Mouse (Mus musculus) leukemia stem cell, adult 10-12 weeks (primary cell): ENCODE results near the gene 9430015G10Rik. TPM values are rescaled to one million over a fixed set of nuclear protein-coding genes. Genes with fewer than 3 reads are reported as not detected.

Source experiments
- polyA plus RNA-seq: library from polyadenylated mRNA; stranded (reverse); fragments of >175 nt; gene quantifications from 2 replicates; pipeline ENCODE4 v1.2.3, GENCODE M21; 2012; ENCODE audit warnings: low replicate concordance

The 9430015G10Rik gene
- 8.2 and 26.6 TPM in 2 replicates for polyA plus RNA-seq

GRCm38 (mm10) chr4:156109570-156110331 lies at the start of gene 9430015G10Rik:
TSS of gene 9430015G10Rik (plus strand) at chr4:156109982.

GRCm38 (mm10) chr4:156130436-156130835 lies 20.7 kb downstream of the 9430015G10Rik start, which contains the start of gene Rnf223:
TSS of gene Rnf223 (plus strand) at chr4:156130513.

Other genes with a start within 250 kb of the 9430015G10Rik start
- gene Tas1r3, start 246.6 kb upstream of the 9430015G10Rik start, polyA plus RNA-seq, result 0.08 TPM in 1 of 2 replicates, not detected in the other
- 2.0 and 2.6 TPM in 2 replicates for gene Cptp, start 240.5 kb upstream of the 9430015G10Rik start, polyA plus RNA-seq
- gene Ints11, start 240.4 kb upstream of the 9430015G10Rik start, polyA plus RNA-seq, result 16.3 and 20.4 TPM in 2 replicates
- 349 and 415 TPM in 2 replicates for gene Pusl1, start 218.2 kb upstream of the 9430015G10Rik start, polyA plus RNA-seq
- gene Acap3, start 218.2 kb upstream of the 9430015G10Rik start, polyA plus RNA-seq, result 59.5 and 63.0 TPM in 2 replicates
- 114 and 120 TPM in 2 replicates for gene Ube2j2, start 166.2 kb upstream of the 9430015G10Rik start, polyA plus RNA-seq
- gene C1qtnf12, start 147.7 kb upstream of the 9430015G10Rik start, polyA plus RNA-seq, result 122 and 138 TPM in 2 replicates
- gene B3galt6, start 117.3 kb upstream of the 9430015G10Rik start, polyA plus RNA-seq, result 3.2 and 4.0 TPM in 2 replicates
- gene Sdf4, start 117.1 kb upstream of the 9430015G10Rik start, polyA plus RNA-seq, result 40.5 and 45.3 TPM in 2 replicates
- 3.1 and 8.5 TPM in 2 replicates for gene Tnfrsf4, start 96.1 kb upstream of the 9430015G10Rik start, polyA plus RNA-seq
- 5.5 and 8.2 TPM in 2 replicates for gene Tnfrsf18, start 83.8 kb upstream of the 9430015G10Rik start, polyA plus RNA-seq
- gene Ttll10, start 50.6 kb upstream of the 9430015G10Rik start, polyA plus RNA-seq, result not detected in 2 replicates
- gene Rnf223, start 20.5 kb downstream of the 9430015G10Rik start, polyA plus RNA-seq, result 1.0 and 1.2 TPM in 2 replicates
- 28.6 and 35.7 TPM in 2 replicates for gene Agrn, start 87.5 kb downstream of the 9430015G10Rik start, polyA plus RNA-seq
- gene Isg15, start 90.8 kb downstream of the 9430015G10Rik start, polyA plus RNA-seq, result 23.8 and 56.3 TPM in 2 replicates
- 38.6 and 49.2 TPM in 2 replicates for gene AW011738, start 93.3 kb downstream of the 9430015G10Rik start, polyA plus RNA-seq
- 0.10 and 0.31 TPM in 2 replicates for gene Perm1, start 105.9 kb downstream of the 9430015G10Rik start, polyA plus RNA-seq
- 11.3 and 24.2 TPM in 2 replicates for gene Plekhn1, start 124.9 kb downstream of the 9430015G10Rik start, polyA plus RNA-seq
- gene Noc2l, start 126.0 kb downstream of the 9430015G10Rik start, polyA plus RNA-seq, result 46.6 and 55.0 TPM in 2 replicates
- 77.5 and 112 TPM in 2 replicates for gene Samd11, start 145.7 kb downstream of the 9430015G10Rik start, polyA plus RNA-seq
- not detected in 2 replicates for gene Vmn2r-ps159, start 221.1 kb downstream of the 9430015G10Rik start, polyA plus RNA-seq